ENCODE assay signal across 8 mouse cellular contexts in the genomic region with DNA sequence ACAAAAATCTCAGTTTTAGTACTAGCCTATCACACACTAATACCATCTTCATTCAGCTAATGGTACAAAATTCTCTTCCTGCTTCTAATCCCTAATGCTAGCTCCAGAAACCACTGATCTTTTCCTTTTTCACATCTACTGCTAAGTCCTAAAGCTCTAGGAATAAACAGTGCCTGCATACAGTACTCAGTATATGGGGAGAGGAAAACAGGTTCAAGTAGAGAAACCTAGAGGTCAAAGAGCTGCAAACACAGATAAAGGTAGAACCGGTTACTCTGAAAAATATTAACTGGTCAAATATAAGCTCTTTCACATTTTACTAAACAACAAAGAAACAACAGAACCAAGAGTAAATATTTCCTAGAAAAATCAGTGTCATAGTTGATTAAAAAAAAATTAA. TPM values are rescaled to one million over a fixed set of nuclear protein-coding genes. Genes with fewer than 3 reads are reported as not detected.
DNase-seq lines count a peak whose midpoint lies in the region; ATAC-seq and TF ChIP-seq lines count a peak whose summit lies in the region.

No protein-coding gene starts in this region.

- no peak for DNase-seq in heart, adult 11 months
- no peak for DNase-seq in midbrain, embryonic 10.5 days (ENCODE audit: low spot score)
- no peak for DNase-seq in natural killer cell, adult 2 months (ENCODE audit: low spot score in 2 of 2)
- DNase-seq in layer of hippocampus, postnatal 25 days (ENCODE audit: extremely low spot score in 1 of 2, low spot score in 1 of 2): no peak

- no peaks in the 10 kb centered on the region for H3K36me3 ChIP-seq in heart, embryonic 15.5 days
- no peaks in the 10 kb centered on the region for H3K36me3 ChIP-seq in hindbrain, embryonic 13.5 days
- no peaks in the 10 kb centered on the region for H3K36me3 ChIP-seq in midbrain, embryonic 10.5 days

- peak overlapping the region; percentile 82 for H3K4me2 ChIP-seq in heart, embryonic 15.5 days
- H3K4me2 ChIP-seq in hindbrain, embryonic 13.5 days: peak overlapping the region; percentile 91

- H3K4me1 ChIP-seq in heart, embryonic 15.5 days (replicated peaks): peaks cover 36% of the 10 kb centered on the region
- H3K4me1 ChIP-seq in bone marrow, adult 2 months (ENCODE audit: control insufficient read depth, insufficient read depth, low read length): peaks cover 3% of the 10 kb centered on the region; the same call in 1 of the 2 replicates
- peaks cover 33% of the 10 kb centered on the region for H3K4me1 ChIP-seq in hindbrain, embryonic 13.5 days (replicated peaks)
- H3K4me1 ChIP-seq in midbrain, embryonic 10.5 days: peaks cover 37% of the 10 kb centered on the region

- ATAC-seq in heart, embryonic 15.5 days (replicated peaks; ENCODE audit: insufficient number of reproducible peaks, insufficient read depth, low FRiP score, low read depth): no peak
- ATAC-seq in hindbrain, embryonic 13.5 days (ENCODE audit: low FRiP score): no peak
- no peak for ATAC-seq in megakaryocyte-erythroid progenitor cell, adult 5-6 weeks (replicated peaks; ENCODE audit: low FRiP score, low TSS enrichment, poor library complexity, severe bottlenecking)

- TF ChIP-seq CTCF in bone marrow, adult 2 months (IDR thresholded peaks at IDR 0.05; ENCODE audit: control insufficient read depth, insufficient read depth, low read length): no peak

- peak overlapping the region; percentile 49 for H3K9ac ChIP-seq in heart, embryonic 15.5 days
- peak overlapping the region; percentile 68 for H3K9ac ChIP-seq in hindbrain, embryonic 13.5 days

- peak overlapping the region; percentile 35 for H3K4me3 ChIP-seq in heart, embryonic 15.5 days
- peak overlapping the region; percentile 15 for H3K4me3 ChIP-seq in bone marrow, adult 2 months (replicated peaks; ENCODE audit: control insufficient read depth, low read depth, low read length)
- H3K4me3 ChIP-seq in hindbrain, embryonic 13.5 days: peak overlapping the region; percentile 98
- H3K4me3 ChIP-seq in midbrain, embryonic 10.5 days: peak overlapping the region; percentile 92

- no peak for TF ChIP-seq POLR2A in bone marrow, adult 2 months (IDR thresholded peaks at IDR 0.05; ENCODE audit: borderline replicate concordance, control insufficient read depth, low read depth, low read length)

- WGBS in heart, embryonic 15.5 days: 7% methylated on average over 1 of the region's 1 CpGs
- 9% methylated on average over 1 of the region's 1 CpGs for WGBS in bone marrow, adult 2 months
- 32% methylated on average over 1 of the region's 1 CpGs for WGBS in hindbrain, embryonic 13.5 days
- 57% methylated on average over 1 of the region's 1 CpGs for WGBS in midbrain, embryonic 10.5 days

- H3K27me3 ChIP-seq in heart, embryonic 15.5 days: no peaks in the 10 kb centered on the region
- no peaks in the 10 kb centered on the region for H3K27me3 ChIP-seq in hindbrain, embryonic 13.5 days
- H3K27me3 ChIP-seq in midbrain, embryonic 10.5 days (ENCODE audit: low read depth, poor library complexity, severe bottlenecking): no peaks in the 10 kb centered on the region

- H3K27ac ChIP-seq in heart, embryonic 15.5 days: no peak overlapping the region
- H3K27ac ChIP-seq in bone marrow, adult 2 months (ENCODE audit: control insufficient read depth, insufficient read depth, low read depth, low read length, poor library complexity): no peak overlapping the region
- no peak overlapping the region for H3K27ac ChIP-seq in hindbrain, embryonic 13.5 days
- no peak overlapping the region for H3K27ac ChIP-seq in midbrain, embryonic 10.5 days (replicated peaks)

- H3K9me3 ChIP-seq in heart, embryonic 15.5 days (replicated peaks): no peaks in the 10 kb centered on the region
- no peaks in the 10 kb centered on the region for H3K9me3 ChIP-seq in hindbrain, embryonic 13.5 days
- no peaks in the 10 kb centered on the region for H3K9me3 ChIP-seq in midbrain, embryonic 10.5 days (replicated peaks)

RNA-seq across cellular contexts. Expression of a gene that starts 1.9 kb away (rescaled TPM):
- polyA plus RNA-seq in heart, embryonic 15.5 days (2015; fragmentation: Nextera tagmentation; extraction: Ambion mirVana): 21.3 and 22.5 TPM in 2 replicates
- polyA plus RNA-seq in bone marrow, adult 2 months (2011; ENCODE audit: insufficient read depth, insufficient read length, low replicate concordance, missing spikeins): 29.7 and 48.5 TPM in 2 replicates
- 36.0 and 40.2 TPM in 2 replicates for polyA plus RNA-seq in hindbrain, embryonic 13.5 days (2015; fragmentation: Nextera tagmentation; extraction: Ambion mirVana)
- 27.0 and 28.3 TPM in 2 replicates for polyA plus RNA-seq in midbrain, embryonic 10.5 days (2016; fragmentation: Nextera tagmentation; extraction: Ambion mirVana)
- 72.7 and 93.7 TPM in 2 replicates for total RNA-seq in megakaryocyte-erythroid progenitor cell, adult 5-6 weeks (2014; fragmentation: Nextera tagmentation)
- total RNA-seq in megakaryocyte-erythroid progenitor cell, adult 5-6 weeks (2017): 244 and 250 TPM in 2 replicates
- total RNA-seq in layer of hippocampus, postnatal 25 days (2021): 100 to 1,000 TPM; 120 to 125 TPM

Comparison
In these comparisons a context has a peak if more than half of its experiments do, and no peak if none do; other contexts are left out.
1. H3K4me3 ChIP-seq: peak in every context shown above with its lines; median percentile 98 in hindbrain, embryonic 13.5 days; 92 in midbrain, embryonic 10.5 days; 35 in heart, embryonic 15.5 days; 15 in bone marrow, adult 2 months.